Comparison of ENCODE assay signal across 10 mouse cellular contexts in genomic region chr19:55103081-55103830, GRCm38 (mm10). TPM values are rescaled to one million over a fixed set of nuclear protein-coding genes. Genes with fewer than 3 reads are reported as not detected.
DNase-seq lines count a peak whose midpoint lies in the region; ATAC-seq and TF ChIP-seq lines count a peak whose summit lies in the region.
"Had no signal": no experiment of that assay in that cellular context is flagged by ENCODE, and none has a peak within 500 bp of the region (broad histone marks: within the 10 kb centered on the region; RNA-seq: fewer than 3 reads in every experiment).

No protein-coding gene starts in this region.

- H3K9me3 ChIP-seq in MEL (replicated peaks; ENCODE audit: insufficient read depth, low read length): no peaks in the 10 kb centered on the region
- no peaks in the 10 kb centered on the region for H3K9me3 ChIP-seq in lung, postnatal 0 days (ENCODE audit: low read length)
- H3K9me3 ChIP-seq: embryonic facial prominence, embryonic 12.5 days; liver, embryonic 15.5 days had no signal

- TF ChIP-seq RAD21 in MEL (IDR thresholded peaks at IDR 0.05; ENCODE audit: low read depth, low read length): no peak

- H3K4me1 ChIP-seq in MEL (ENCODE audit: control insufficient read depth in 1 of 2, insufficient read depth in 2 of 2, low read length in 2 of 2): peaks cover 2 to 3% of the 10 kb centered on the region in 2 experiments; a peak in 3 of 4 replicates
- peaks cover 7% of the 10 kb centered on the region for H3K4me1 ChIP-seq in lung, postnatal 0 days (ENCODE audit: insufficient read depth, low read depth, low read length)

- H3K27ac ChIP-seq in MEL (ENCODE audit: control insufficient read depth, low read depth, low read length): no peak overlapping the region
- peak overlapping the region; percentile 96 for H3K27ac ChIP-seq in gastrocnemius, adult 2 months
- H3K27ac ChIP-seq in lung, postnatal 0 days (ENCODE audit: low read length): peak overlapping the region; percentile 71
- H3K27ac ChIP-seq: embryonic facial prominence, embryonic 12.5 days; liver, embryonic 15.5 days had no signal

- H3K79me2 ChIP-seq in MEL (ENCODE audit: control insufficient read depth, insufficient read depth, low read length, poor library complexity): peaks cover 12% of the 10 kb centered on the region

- H3K27me3 ChIP-seq in MEL (ENCODE audit: control insufficient read depth in 1 of 2, insufficient read depth in 2 of 2, low read length in 2 of 2): peaks cover 8% of the 10 kb centered on the region in 2 experiments
- H3K27me3 ChIP-seq in lung, postnatal 0 days (replicated peaks; ENCODE audit: insufficient read depth, low read length): no peaks in the 10 kb centered on the region

- no peak for TF ChIP-seq CTCF in MEL (IDR thresholded peaks at IDR 0.05 in 2 of 3, conservative IDR thresholded peaks at IDR 0.05 in 1 of 3; ENCODE audit: control insufficient read depth in 1 of 3, insufficient read depth in 1 of 3, low read depth in 2 of 3, low read length in 3 of 3, poor library complexity in 1 of 3, severe bottlenecking in 1 of 3)
- no peak for TF ChIP-seq CTCF in gastrocnemius, adult 2 months (IDR thresholded peaks at IDR 0.05)
- no peak for TF ChIP-seq CTCF in lung, postnatal 0 days (IDR thresholded peaks at IDR 0.05)

- no peak overlapping the region for H3K4me3 ChIP-seq in MEL (ENCODE audit: control insufficient read depth in 1 of 2, insufficient read depth in 1 of 2, low read depth in 2 of 2, low read length in 2 of 2)
- peak overlapping the region; percentile 93 for H3K4me3 ChIP-seq in gastrocnemius, adult 2 months
- peak overlapping the region; percentile 24 for H3K4me3 ChIP-seq in lung, postnatal 0 days (ENCODE audit: low read depth, low read length)
- H3K4me3 ChIP-seq: embryonic facial prominence, embryonic 12.5 days; liver, embryonic 15.5 days had no signal

- peak; percentile 59 for ATAC-seq in lung, postnatal 0 days

- no peak for TF ChIP-seq POLR2A in MEL (IDR thresholded peaks at IDR 0.05; ENCODE audit: control insufficient read depth in 1 of 2, insufficient read depth in 1 of 2, low read depth in 1 of 2, low read length in 2 of 2, poor library complexity in 1 of 2)

- no peak for TF ChIP-seq EP300 in MEL (IDR thresholded peaks at IDR 0.05; ENCODE audit: low read depth in 1 of 2, low read length in 2 of 2)
- peak; percentile 31; the same call in 1 of the 2 replicates for TF ChIP-seq EP300 in lung, postnatal 0 days (IDR thresholded peaks at IDR 0.05)

- H3K4me2 ChIP-seq in lung, postnatal 0 days (replicated peaks; ENCODE audit: low read depth, low read length): peak overlapping the region; percentile 28; the same call in 1 of the 2 replicates
- H3K4me2 ChIP-seq: embryonic facial prominence, embryonic 12.5 days; liver, embryonic 15.5 days had no signal

- WGBS in lung, postnatal 0 days: 31% methylated on average over 11 of the region's 11 CpGs

- peak; percentile 12 for DNase-seq in embryo, embryonic 10 days (ENCODE audit: low spot score)
- DNase-seq in embryo, embryonic 9.5 days (ENCODE audit: extremely low spot score): no peak
- DNase-seq in MEL (ENCODE audit: low read depth, low spot score): no peak
- peak; percentile 84 for DNase-seq in gastrocnemius, adult 2 months
- peak; percentile 90 for DNase-seq in kidney, adult 9 months
- DNase-seq in lung, postnatal 0 days (ENCODE audit: low spot score): peak; percentile 95
- peak; percentile 93 for DNase-seq in skeletal muscle tissue, adult 2 months (ENCODE audit: low read depth, low spot score)
- no peak for DNase-seq in T-cell, adult 2 months (ENCODE audit: low spot score)

- H3K9ac ChIP-seq in MEL (ENCODE audit: control insufficient read depth, low read depth, low read length, poor library complexity, severe bottlenecking): no peak overlapping the region
- no peak overlapping the region for H3K9ac ChIP-seq in lung, postnatal 0 days (replicated peaks; ENCODE audit: low read depth)
- H3K9ac ChIP-seq: embryonic facial prominence, embryonic 12.5 days; liver, embryonic 15.5 days had no signal

- intact Hi-C loops in gastrocnemius, adult 2 months (cut with DNase I): no loop called here

- H3K36me3 ChIP-seq in MEL (ENCODE audit: control insufficient read depth in 1 of 2, insufficient read depth in 2 of 2, low read length in 2 of 2): peaks cover 0 to 5% of the 10 kb centered on the region in 2 experiments; a peak in 2 of 4 replicates
- no peaks in the 10 kb centered on the region for H3K36me3 ChIP-seq in lung, postnatal 0 days (ENCODE audit: insufficient read depth, low read length)
- H3K36me3 ChIP-seq: embryonic facial prominence, embryonic 12.5 days; liver, embryonic 15.5 days had no signal

TF ChIP-seq in MEL, 35 proteins besides CTCF, POLR2A, EP300 and RAD21:
- no peak for TF ChIP-seq ZMIZ1 (IDR thresholded peaks at IDR 0.05; ENCODE audit: low read depth, low read length)
- TF ChIP-seq SIN3A (IDR thresholded peaks at IDR 0.05; ENCODE audit: low read length): no peak
- peak; percentile 69 for TF ChIP-seq USF1 (IDR thresholded peaks at IDR 0.05; ENCODE audit: low read depth, low read length)
TF ChIP-seq in MEL: peak in this region for 1.

RNA-seq across cellular contexts. Expression of gene Gpam, which starts 23.8 kb away (rescaled TPM):
- 31.4 and 37.1 TPM in 2 replicates for total RNA-seq in MEL (2012; rRNA removed)
- 100 to 1,000 TPM in 1 of 2 experiments, 10 to 100 TPM in 1; 26.2 to 327 TPM for polyA plus RNA-seq in MEL (2012; ENCODE audit: insufficient read depth in 1 of 2, insufficient read length in 2 of 2, low read depth in 1 of 2, low replicate concordance in 2 of 2, missing spikeins in 1 of 2)
- total RNA-seq in gastrocnemius, adult 2 months (2021): 100 to 1,000 TPM in 1 of 2 experiments, 10 to 100 TPM in 1; 69.0 to 124 TPM
- 41.4 and 51.8 TPM in 2 replicates for polyA plus RNA-seq in lung, postnatal 0 days (2015; fragmentation: Nextera tagmentation; extraction: Ambion mirVana)

Comparison
In these comparisons a context has a peak if more than half of its experiments do, and no peak if none do; other contexts are left out.
1. DNase-seq: peak in embryo, embryonic 10 days (single experiment), gastrocnemius, adult 2 months (single experiment), kidney, adult 9 months (single experiment), lung, postnatal 0 days (single experiment) and skeletal muscle tissue, adult 2 months (single experiment); none in embryo, embryonic 9.5 days (single experiment), MEL (single experiment) and T-cell, adult 2 months (single experiment).
2. H3K4me3 ChIP-seq: peak in gastrocnemius, adult 2 months (single experiment) and lung, postnatal 0 days (single experiment); none in MEL (0 of 2).